Mouse (Mus musculus) lung, embryonic 14.5 days (tissue): ENCODE data around the gene Acer1. TPM values are rescaled to one million over a fixed set of nuclear protein-coding genes. Genes with fewer than 3 reads are reported as not detected.

ENCODE experiments used
- ATAC-seq: fragments of 200-750 bp; cut with Nextera tagmentation; 2 replicates; pipeline ENCODE4 v1.8.0; 2017; ENCODE audit warnings: mild to moderate bottlenecking, moderate TSS enrichment, moderate library complexity; ENCODE audit not compliant: insufficient read depth
- DNase-seq: peaks from one replicate; pipeline ENCODE4 v3.0.0-alpha.2; 2015
- H3K27ac ChIP-seq: fragments of 300-500 bp; sonication (generic); 2 replicates; pipeline ENCODE4 v1.5.1; 2014; ENCODE audit warnings: low read depth, mild to moderate bottlenecking, moderate library complexity
- H3K27me3 ChIP-seq: fragments of 300-500 bp; sonication (generic); 2 replicates; pipeline ENCODE4 v1.6.1; 2014; ENCODE audit warnings: low read length, control low read depth; ENCODE audit not compliant: insufficient read depth
- H3K36me3 ChIP-seq: fragments of 300-500 bp; sonication (generic); 2 replicates; pipeline ENCODE4 v1.6.1; 2014; ENCODE audit warnings: control low read depth; ENCODE audit not compliant: insufficient read depth
- H3K4me1 ChIP-seq: fragments of 300-500 bp; sonication (generic); 2 replicates; pipeline ENCODE4 v1.6.1; 2014; ENCODE audit warnings: antibody characterized with exemption, control low read depth; ENCODE audit not compliant: insufficient read depth
- H3K4me2 ChIP-seq: fragments of 300-500 bp; sonication (generic); 2 replicates; pipeline ENCODE4 v1.6.1; 2014; ENCODE audit warnings: mild to moderate bottlenecking
- H3K4me3 ChIP-seq: fragments of 300-500 bp; sonication (generic); 2 replicates; pipeline ENCODE4 v1.5.1; 2014; ENCODE audit warnings: low read depth, low read length
- H3K9ac ChIP-seq: fragments of 300-500 bp; sonication (generic); 2 replicates; pipeline ENCODE4 v1.6.1; 2014
- H3K9me3 ChIP-seq: fragments of 300-500 bp; sonication (generic); 2 replicates; pipeline ENCODE4 v1.6.1; 2016; ENCODE audit warnings: low read depth, low read length, control low read depth
- CTCF ChIP-seq: IDR thresholded peaks from 2 replicates; pipeline ENCODE4 v1.5.1; 2016; ENCODE audit warnings: antibody characterized with exemption, low read depth
- WGBS: fragments of 180-500 bp; shearing (Covaris S2); extraction: QIAGEN DNeasy Blood & Tissue Kit; methylation state at CpG from one replicate; pipeline ENCODE4 v1.1.7; 2014; 5-methylcytosine and 5-hydroxymethylcytosine counted together
- polyA plus RNA-seq: library from polyadenylated mRNA; unstranded; fragments of >200 nt; fragmentation: Nextera tagmentation; extraction: Ambion mirVana; gene quantifications from 2 replicates; pipeline ENCODE4 v1.2.1, GENCODE M21; 2014

Acer1 gene
- polyA plus RNA-seq, 1 experiment from 2014 or later = not detected

GRCm38 (mm10) chr17:56938751-56939150 lies 43.2 kb downstream of the Acer1 start:
- no peak overlapping the region for H3K4me2 ChIP-seq
- peaks cover 3% of the 10 kb centered on the region; the same call in 1 of the 2 replicates for H3K4me1 ChIP-seq
- no peak overlapping the region for H3K9ac ChIP-seq
- no peak overlapping the region for H3K27ac ChIP-seq
- DNase-seq (no peak), ATAC-seq (no peak)
- H3K27me3 ChIP-seq = no peaks in the 10 kb centered on the region
- no peaks in the 10 kb centered on the region for H3K9me3 ChIP-seq
- WGBS = 90% methylated on average over 4 of the region's 4 CpGs
- H3K4me3 ChIP-seq = no peak overlapping the region
- TF ChIP-seq CTCF = no peak
- H3K36me3 ChIP-seq = no peaks in the 10 kb centered on the region

- H3K27ac ChIP-seq = no peak overlapping the region
- no peak overlapping the region for H3K4me2 ChIP-seq
- H3K9me3 ChIP-seq = no peaks in the 10 kb centered on the region
- no peak overlapping the region for H3K4me3 ChIP-seq
- H3K36me3 ChIP-seq = no peaks in the 10 kb centered on the region
- no peak for ATAC-seq
- no peak for DNase-seq
- peaks cover 5% of the 10 kb centered on the region; the same call in 1 of the 2 replicates for H3K4me1 ChIP-seq
- H3K9ac ChIP-seq = no peak overlapping the region
- WGBS = 88% methylated on average over 7 of the region's 7 CpGs
- H3K27me3 ChIP-seq = no peaks in the 10 kb centered on the region
- no peak for TF ChIP-seq CTCF
Measured at GRCm38 (mm10) chr17:56936731-56937130, 45.2 kb downstream of the Acer1 start.

DNA sequence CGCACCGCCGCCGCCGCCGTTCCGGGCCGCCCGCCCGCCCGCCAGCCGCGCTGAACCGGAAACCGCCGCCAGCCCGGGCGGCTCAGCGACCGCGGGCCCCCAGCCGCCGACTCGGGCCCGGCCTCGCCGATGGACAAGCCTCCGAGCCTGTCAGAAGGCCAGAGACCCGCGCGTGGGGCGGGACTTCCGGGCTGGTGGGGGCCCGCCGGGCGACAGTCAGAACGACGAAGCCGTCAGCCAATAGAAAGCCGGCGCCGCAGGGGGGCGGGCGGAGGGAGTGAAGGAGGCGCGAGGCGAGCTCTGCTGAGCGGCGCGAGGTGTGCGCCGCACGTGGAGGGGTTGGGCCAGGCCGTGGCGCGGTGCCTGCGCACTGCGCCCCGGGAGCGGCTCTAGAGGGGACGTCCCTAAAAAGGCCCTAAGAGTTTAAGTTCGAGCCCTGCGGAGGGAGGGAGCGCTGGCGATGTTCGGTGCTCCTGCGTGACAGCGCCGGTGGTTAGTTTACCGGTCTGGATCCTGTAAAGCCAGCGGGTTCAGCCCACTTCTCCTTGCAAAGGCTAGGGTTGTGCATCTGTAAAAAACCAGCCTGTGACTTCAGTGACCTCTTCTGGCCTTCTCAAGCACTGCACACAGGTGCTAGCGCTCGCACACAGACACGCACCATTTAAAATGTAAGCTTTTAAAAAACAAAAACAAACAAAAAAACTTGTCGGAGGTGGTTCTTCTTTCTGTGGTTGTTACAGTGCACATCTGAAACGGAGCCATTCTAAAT lies 46.4 kb downstream of the Acer1 start, which contains the start of gene Mllt1:
Mllt1 (minus strand) TSS at position 53 of the 769 bp plus-strand sequence.
- 2% methylated on average over 76 of the region's 76 CpGs for WGBS
- Histone ChIP-seq H3K4me3 (peak within 1 kb of the TSS; percentile 92), H3K36me3 (no peaks in the 10 kb centered on the region), H3K4me1 (peaks cover 5% of the 10 kb centered on the region; the same call in 1 of the 2 replicates), H3K9me3 (no peaks in the 10 kb centered on the region), H3K27me3 (no peaks in the 10 kb centered on the region), H3K9ac (peak within 1 kb of the TSS; percentile 93), H3K27ac (peak within 1 kb of the TSS; percentile 58), H3K4me2 (peak within 1 kb of the TSS; percentile 71)
- DNase-seq (peak; percentile 99), ATAC-seq (peak; percentile 97)
- peak; percentile 67 for TF ChIP-seq CTCF

- Histone ChIP-seq H3K9me3 (no peaks in the 10 kb centered on the region), H3K4me1 (peaks cover 5% of the 10 kb centered on the region; the same call in 1 of the 2 replicates), H3K9ac (peak overlapping the region; percentile 93), H3K36me3 (no peaks in the 10 kb centered on the region), H3K27ac (peak overlapping the region; percentile 58), H3K4me3 (peak overlapping the region; percentile 92), H3K4me2 (peak overlapping the region; percentile 71), H3K27me3 (no peaks in the 10 kb centered on the region)
- ATAC-seq (peak; percentile 59), DNase-seq (peak; percentile 37)
- no peak for TF ChIP-seq CTCF
- WGBS = 2% methylated on average over 29 of the region's 45 CpGs
Measured at GRCm38 (mm10) chr17:56934545-56935330, 47.2 kb downstream of the Acer1 start.

DNA sequence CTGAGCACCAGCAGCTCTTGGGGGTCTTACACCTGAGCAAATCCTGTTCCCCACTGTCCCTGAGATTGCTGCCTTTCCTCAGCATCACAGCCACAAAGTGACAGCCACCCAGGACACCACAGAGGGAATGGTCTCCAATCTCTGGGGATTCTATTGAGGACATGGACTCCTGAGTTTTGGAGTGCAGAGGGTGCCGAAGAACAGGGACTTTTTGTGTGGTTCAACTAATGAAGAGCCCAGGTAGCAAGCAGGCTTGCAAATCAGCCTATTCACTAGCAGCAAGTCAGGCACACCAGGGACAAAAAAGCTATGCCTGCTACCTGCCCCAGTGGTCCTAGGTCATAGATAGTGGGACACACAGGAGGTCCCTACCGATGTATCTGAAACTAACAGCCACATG lies 48.5 kb downstream of the Acer1 start:
- 100% methylated on average over 2 of the region's 2 CpGs for WGBS
- DNase-seq = no peak
- no peak for ATAC-seq

DNA sequence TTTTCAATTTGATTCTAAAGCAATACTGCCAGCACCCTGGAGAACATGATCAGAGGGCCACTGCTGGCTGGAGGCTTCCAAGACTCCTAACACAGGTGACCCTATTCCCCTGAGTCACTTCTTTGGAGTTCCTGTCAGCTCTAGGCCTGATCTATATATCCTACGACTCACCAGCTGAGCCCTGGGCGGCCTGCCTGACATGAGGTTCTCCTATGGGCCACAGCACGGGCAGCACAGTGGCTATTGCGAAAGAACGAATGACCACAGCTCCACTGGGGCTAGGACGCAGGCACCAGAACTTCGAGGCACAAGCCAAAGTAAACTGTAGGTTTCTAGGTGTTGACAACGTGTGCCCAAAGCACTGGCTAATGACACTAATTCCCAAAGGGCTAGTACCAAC lies 51.9 kb downstream of the Acer1 start:
- no peak for TF ChIP-seq CTCF
- 76% methylated on average over 8 of the region's 8 CpGs for WGBS
- no peaks in the 10 kb centered on the region for H3K27me3 ChIP-seq
- no peak for ATAC-seq
- no peak overlapping the region for H3K9ac ChIP-seq
- no peaks in the 10 kb centered on the region for H3K9me3 ChIP-seq
- H3K4me3 ChIP-seq = no peak overlapping the region
- no peak overlapping the region for H3K4me2 ChIP-seq
- peaks cover 5% of the 10 kb centered on the region; the same call in 1 of the 2 replicates for H3K4me1 ChIP-seq
- H3K27ac ChIP-seq = no peak overlapping the region
- peaks cover 13% of the 10 kb centered on the region; the same call in 1 of the 2 replicates for H3K36me3 ChIP-seq
- no peak for DNase-seq

More for the DNA sequence above, 48.5 kb downstream of the Acer1 start:
- TF ChIP-seq CTCF = no peak
- Histone ChIP-seq H3K27me3 (no peaks in the 10 kb centered on the region), H3K4me1 (peaks cover 5% of the 10 kb centered on the region; the same call in 1 of the 2 replicates), H3K9me3 (no peaks in the 10 kb centered on the region), H3K4me3 (peak overlapping the region; percentile 92; the same call in 1 of the 2 replicates), H3K4me2 (peak overlapping the region; percentile 71), H3K36me3 (0 out of 2 replicates have a peak, but pooled peaks cover 2% of the 10 kb centered on the region), H3K27ac (no peak overlapping the region), H3K9ac (0 out of 2 replicates have a peak overlapping the region, but pooled peaks have one; percentile 4)
